Mouse (Mus musculus) MEL (cell line): Measurements from ENCODE around the gene Cmtm2a. TPM values are rescaled to one million over a fixed set of nuclear protein-coding genes. Genes with fewer than 3 reads are reported as not detected.
A peak's percentile ranks its signal among the peaks of the same experiment; 100 is the strongest.

Experiments
- DNase-seq: peaks from one replicate; pipeline ENCODE4 v3.0.0; 2011; ENCODE audit warnings: low read depth, low spot score
- H3K27ac ChIP-seq: 2 replicates; pipeline ENCODE4 v1.5.1; 2012; ENCODE audit warnings: low read depth, mild to moderate bottlenecking, control low read depth, low read length, moderate library complexity; ENCODE audit not compliant: control insufficient read depth
- H3K27me3 ChIP-seq, 2 experiments: fragments of 150-350 bp in 1 of 2; sonication (generic) in 1 of 2; 2 replicates each; pipeline ENCODE4 v1.6.1; 2012; ENCODE audit warnings: low read length in 2 of 2, mild to moderate bottlenecking in 2 of 2, improper control_type of control experiment in 1 of 2, moderate library complexity in 1 of 2; ENCODE audit not compliant: insufficient read depth in 2 of 2, control insufficient read depth in 1 of 2
- H3K36me3 ChIP-seq, 2 experiments: 2 replicates each; pipeline ENCODE4 v1.6.1; 2012 to 2014; ENCODE audit warnings: low read length in 2 of 2, improper control_type of control experiment in 1 of 2, inconsistent platforms in 1 of 2, mild to moderate bottlenecking in 1 of 2; ENCODE audit not compliant: insufficient read depth in 2 of 2, control insufficient read depth in 1 of 2
- H3K4me1 ChIP-seq, 2 experiments: fragments of 150-350 bp in 1 of 2; sonication (generic) in 1 of 2; 2 replicates each; pipeline ENCODE4 v1.6.1; 2012; ENCODE audit warnings: low read length in 2 of 2, improper control_type of control experiment in 1 of 2, mild to moderate bottlenecking in 1 of 2; ENCODE audit not compliant: insufficient read depth in 2 of 2, control insufficient read depth in 1 of 2
- H3K4me3 ChIP-seq, 2 experiments: fragments of 150-350 bp in 1 of 2; sonication (generic) in 1 of 2; 2 replicates each; pipeline ENCODE4 v1.5.1; 2012; ENCODE audit warnings: low read depth in 2 of 2, low read length in 2 of 2, mild to moderate bottlenecking in 2 of 2, moderate library complexity in 2 of 2, control low read depth in 1 of 2, improper control_type of control experiment in 1 of 2; ENCODE audit not compliant: control insufficient read depth in 1 of 2, insufficient read depth in 1 of 2
- H3K79me2 ChIP-seq: 2 replicates; pipeline ENCODE4 v1.6.1; 2012; ENCODE audit warnings: mild to moderate bottlenecking, low read length, moderate library complexity; ENCODE audit not compliant: control insufficient read depth, poor library complexity, insufficient read depth
- H3K9ac ChIP-seq: 2 replicates; pipeline ENCODE4 v1.6.1; 2012; ENCODE audit warnings: low read depth, mild to moderate bottlenecking, control low read depth, low read length, moderate library complexity; ENCODE audit not compliant: control insufficient read depth, poor library complexity, severe bottlenecking
- H3K9me3 ChIP-seq: fragments of 150-350 bp; sonication (generic); replicated peaks from 2 replicates; pipeline ENCODE4 v1.6.1; 2012; ENCODE audit warnings: mild to moderate bottlenecking, low read length, improper control_type of control experiment, moderate library complexity; ENCODE audit not compliant: insufficient read depth
- BHLHE40 ChIP-seq: IDR thresholded peaks from 2 replicates; pipeline ENCODE4 v1.6.1; 2012; ENCODE audit warnings: low read depth, mild to moderate bottlenecking, inconsistent platforms, low read length, improper control_type of control experiment, borderline replicate concordance
- CHD1 ChIP-seq: IDR thresholded peaks from 2 replicates; pipeline ENCODE4 v1.6.1; 2012; ENCODE audit warnings: low read depth, mild to moderate bottlenecking, inconsistent platforms, low read length, improper control_type of control experiment
- CHD2 ChIP-seq: IDR thresholded peaks from 2 replicates; pipeline ENCODE4 v1.6.1; 2011; ENCODE audit warnings: low read length, improper control_type of control experiment
- CTCF ChIP-seq, 3 experiments: IDR thresholded peaks in 2 of 3; conservative IDR thresholded peaks in 1 of 3; 2 replicates each; pipeline ENCODE4 v1.5.1; 2011 to 2012; ENCODE audit warnings: low read length in 3 of 3, low read depth in 2 of 3, mild to moderate bottlenecking in 2 of 3, improper control_type of control experiment in 1 of 3, inconsistent platforms in 1 of 3, mixed read lengths in 1 of 3, moderate library complexity in 1 of 3; ENCODE audit not compliant: control insufficient read depth in 1 of 3, insufficient read depth in 1 of 3, poor library complexity in 1 of 3, severe bottlenecking in 1 of 3
- E2F4 ChIP-seq: IDR thresholded peaks from 2 replicates; pipeline ENCODE4 v1.6.1; 2011; ENCODE audit warnings: low read depth, low read length, improper control_type of control experiment, borderline replicate concordance
- ELF1 ChIP-seq: IDR thresholded peaks from 2 replicates; pipeline ENCODE4 v1.6.1; 2014; ENCODE audit warnings: low read depth, mild to moderate bottlenecking, inconsistent platforms, low read length, improper control_type of control experiment, moderate library complexity
- EP300 ChIP-seq, 2 experiments: IDR thresholded peaks; 2 replicates each; pipeline ENCODE4 v1.6.1; 2011; ENCODE audit warnings: improper control_type of control experiment in 2 of 2, low read length in 2 of 2, low read depth in 1 of 2, mild to moderate bottlenecking in 1 of 2
- ETS1 ChIP-seq: IDR thresholded peaks from 2 replicates; pipeline ENCODE4 v1.6.1; 2012; ENCODE audit warnings: low read depth, mild to moderate bottlenecking, inconsistent platforms, low read length, improper control_type of control experiment, moderate library complexity
- GABPA ChIP-seq: IDR thresholded peaks from 2 replicates; pipeline ENCODE4 v1.6.1; 2012; ENCODE audit warnings: low read depth, mild to moderate bottlenecking, inconsistent platforms, low read length, improper control_type of control experiment, moderate library complexity
- GATA1 ChIP-seq: IDR thresholded peaks from 2 replicates; pipeline ENCODE4 v1.6.1; 2011; ENCODE audit warnings: low read depth, low read length, improper control_type of control experiment
- HCFC1 ChIP-seq: IDR thresholded peaks from 2 replicates; pipeline ENCODE4 v1.6.1; 2012; ENCODE audit warnings: low read depth, mild to moderate bottlenecking, inconsistent platforms, low read length, improper control_type of control experiment, moderate library complexity
- JUND ChIP-seq: IDR thresholded peaks from 2 replicates; pipeline ENCODE4 v1.6.1; 2011; ENCODE audit warnings: low read depth, mild to moderate bottlenecking, improper control_type of control experiment, low read length
- KAT2A ChIP-seq: conservative IDR thresholded peaks from 2 replicates; pipeline ENCODE4 v1.6.1; 2012; ENCODE audit warnings: low read depth, low read length, improper control_type of control experiment, inconsistent platforms
- MAFK ChIP-seq: IDR thresholded peaks from 2 replicates; pipeline ENCODE4 v1.6.1; 2011; ENCODE audit warnings: low read depth, mild to moderate bottlenecking, low read length, improper control_type of control experiment, borderline replicate concordance
- MAX ChIP-seq: IDR thresholded peaks from 2 replicates; pipeline ENCODE4 v1.6.1; 2011; ENCODE audit warnings: low read length, improper control_type of control experiment
- MAZ ChIP-seq: IDR thresholded peaks from 2 replicates; pipeline ENCODE4 v1.6.1; 2012; ENCODE audit warnings: low read depth, mild to moderate bottlenecking, inconsistent platforms, low read length, improper control_type of control experiment
- MEF2A ChIP-seq: IDR thresholded peaks from 2 replicates; pipeline ENCODE4 v1.6.1; 2014; ENCODE audit warnings: low read depth, mild to moderate bottlenecking, inconsistent platforms, low read length, improper control_type of control experiment; ENCODE audit not compliant: poor library complexity, insufficient replicate concordance, severe bottlenecking; ENCODE audit errors: extremely low read depth
- MXI1 ChIP-seq: IDR thresholded peaks from 2 replicates; pipeline ENCODE4 v1.6.1; 2011; ENCODE audit warnings: mild to moderate bottlenecking, low read depth, low read length, improper control_type of control experiment
- MYB ChIP-seq: IDR thresholded peaks from 2 replicates; pipeline ENCODE4 v1.6.1; 2011; ENCODE audit warnings: mild to moderate bottlenecking, low read depth, low read length, improper control_type of control experiment
- MYC ChIP-seq: IDR thresholded peaks from 2 replicates; pipeline ENCODE4 v1.6.1; 2011; ENCODE audit warnings: low read depth, mild to moderate bottlenecking, low read length, improper control_type of control experiment, moderate library complexity
- NELFE ChIP-seq: IDR thresholded peaks from 2 replicates; pipeline ENCODE4 v1.6.1; 2011; ENCODE audit warnings: low read depth, low read length, improper control_type of control experiment
- NRF1 ChIP-seq: IDR thresholded peaks from 2 replicates; pipeline ENCODE4 v1.6.1; 2014; ENCODE audit warnings: low read depth, mild to moderate bottlenecking, inconsistent platforms, low read length, improper control_type of control experiment, moderate library complexity; ENCODE audit not compliant: poor library complexity, insufficient read depth, severe bottlenecking
- POLR2A ChIP-seq, 2 experiments: IDR thresholded peaks; 2 replicates each; pipeline ENCODE4 v1.6.1; 2011 to 2012; ENCODE audit warnings: low read length in 2 of 2, mild to moderate bottlenecking in 2 of 2, control low read depth in 1 of 2, improper control_type of control experiment in 1 of 2, low read depth in 1 of 2, moderate library complexity in 1 of 2; ENCODE audit not compliant: control insufficient read depth in 1 of 2, insufficient read depth in 1 of 2, poor library complexity in 1 of 2
- POLR2AphosphoS2 ChIP-seq: IDR thresholded peaks from 2 replicates; pipeline ENCODE4 v1.6.1; 2011; ENCODE audit warnings: low read length, improper control_type of control experiment
- RCOR1 ChIP-seq: IDR thresholded peaks from 2 replicates; pipeline ENCODE4 v1.6.1; 2012; ENCODE audit warnings: low read depth, mild to moderate bottlenecking, inconsistent platforms, low read length, improper control_type of control experiment
- SIN3A ChIP-seq: IDR thresholded peaks from 2 replicates; pipeline ENCODE4 v1.6.1; 2012; ENCODE audit warnings: low read length, improper control_type of control experiment, inconsistent platforms
- SMC3 ChIP-seq: IDR thresholded peaks from 2 replicates; pipeline ENCODE4 v1.6.1; 2011; ENCODE audit warnings: low read depth, low read length, improper control_type of control experiment
- TAL1 ChIP-seq: IDR thresholded peaks from 2 replicates; pipeline ENCODE4 v1.6.1; 2012; ENCODE audit warnings: mild to moderate bottlenecking, inconsistent platforms, low read length, moderate library complexity, mixed read lengths
- TBP ChIP-seq: IDR thresholded peaks from 2 replicates; pipeline ENCODE4 v1.8.0; 2011; ENCODE audit warnings: low read depth, low read length, improper control_type of control experiment
- UBTF ChIP-seq: IDR thresholded peaks from 2 replicates; pipeline ENCODE4 v1.6.1; 2012; ENCODE audit warnings: low read depth, mild to moderate bottlenecking, inconsistent platforms, low read length, improper control_type of control experiment, moderate library complexity, borderline replicate concordance; ENCODE audit not compliant: insufficient read depth
- USF1 ChIP-seq: IDR thresholded peaks from 2 replicates; pipeline ENCODE4 v1.6.1; 2014; ENCODE audit warnings: low read depth, mild to moderate bottlenecking, inconsistent platforms, low read length, improper control_type of control experiment, moderate library complexity
- USF2 ChIP-seq, 2 experiments: IDR thresholded peaks; 2 replicates each; pipeline ENCODE4 v1.6.1; 2011 to 2012; ENCODE audit warnings: improper control_type of control experiment in 2 of 2, low read length in 2 of 2, borderline replicate concordance in 1 of 2, inconsistent platforms in 1 of 2, low read depth in 1 of 2, mild to moderate bottlenecking in 1 of 2; ENCODE audit not compliant: insufficient read depth in 1 of 2
- ZC3H11A ChIP-seq: IDR thresholded peaks from 2 replicates; pipeline ENCODE4 v1.6.1; 2012; ENCODE audit warnings: low read depth, mild to moderate bottlenecking, inconsistent platforms, low read length, improper control_type of control experiment
- ZKSCAN1 ChIP-seq: IDR thresholded peaks from 2 replicates; pipeline ENCODE4 v1.6.1; 2012; ENCODE audit warnings: low read depth, mild to moderate bottlenecking, inconsistent platforms, low read length, improper control_type of control experiment, moderate library complexity
- ZMIZ1 ChIP-seq: IDR thresholded peaks from 2 replicates; pipeline ENCODE4 v1.6.1; 2012; ENCODE audit warnings: low read depth, mild to moderate bottlenecking, inconsistent platforms, low read length, improper control_type of control experiment, moderate library complexity
- ZNF384 ChIP-seq: IDR thresholded peaks from 2 replicates; pipeline ENCODE4 v1.6.1; 2012; ENCODE audit warnings: low read depth, mild to moderate bottlenecking, inconsistent platforms, low read length, improper control_type of control experiment
- polyA plus RNA-seq, 2 experiments: library from polyadenylated mRNA; stranded (reverse) in 1 of 2; unstranded in 1 of 2; fragments of >175 nt in 1 of 2; fragments of >200 nt in 1 of 2; gene quantifications; 2 replicates each; pipeline versions ENCODE4 v1.2.1 to v1.2.4; 2012; ENCODE audit warnings: low replicate concordance in 2 of 2, low read depth in 1 of 2; ENCODE audit not compliant: insufficient read length in 2 of 2, insufficient read depth in 1 of 2, missing spikeins in 1 of 2
- total RNA-seq: library from RNA; depleted of rRNA; stranded (reverse); fragments of 300-350 nt; gene quantifications from 2 replicates; pipeline ENCODE4 v1.2.3, GENCODE M21; 2012

Gene Cmtm2a
- total and polyA plus RNA-seq, 3 experiments: not detected

GRCm38 (mm10) chr8:104249442-104249996 lies 43.5 kb downstream of the Cmtm2a start:
- Histone ChIP-seq H3K36me3 (peaks cover 0 to 17% of the 10 kb centered on the region in 2 experiments; a peak in 2 of 4 replicates), H3K9ac (peak overlapping the region; percentile 58), H3K27ac (peak overlapping the region; percentile 72), H3K4me3 (peak overlapping the region; percentile 75 to 90), H3K4me1 (peaks cover 8 to 31% of the 10 kb centered on the region in 2 experiments), H3K9me3 (no peaks in the 10 kb centered on the region), H3K79me2 (peaks cover 7% of the 10 kb centered on the region), H3K27me3 (no peaks in the 10 kb centered on the region)
- DNase-seq: peak; percentile 69
- TF ChIP-seq ETS1 (no peak), POLR2A (IDR thresholded peaks at IDR 0.05; ENCODE audit: control insufficient read depth in 1 of 2, insufficient read depth in 1 of 2, low read depth in 1 of 2, low read length in 2 of 2, poor library complexity in 1 of 2) (no peak), MAFK (no peak), NRF1 (peak; percentile 64), HCFC1 (no peak), CTCF (IDR thresholded peaks at IDR 0.05 in 2 of 3, conservative IDR thresholded peaks at IDR 0.05 in 1 of 3; ENCODE audit: control insufficient read depth in 1 of 3, insufficient read depth in 1 of 3, low read depth in 2 of 3, low read length in 3 of 3, poor library complexity in 1 of 3, severe bottlenecking in 1 of 3) (no peak), GATA1 (0 out of 2 replicates have a peak, but pooled peaks have one; percentile 3), MAZ (0 out of 2 replicates have a peak, but pooled peaks have one; percentile 34), USF1 (no peak), POLR2AphosphoS2 (no peak), GABPA (no peak), NELFE (peak; percentile 35; the same call in 1 of the 2 replicates), MAX (peak; percentile 60; the same call in 1 of the 2 replicates), TAL1 (no peak), SIN3A (peak; percentile 45; the same call in 1 of the 2 replicates), MEF2A (no peak), MYB (0 out of 2 replicates have a peak, but pooled peaks have one; percentile 15), MXI1 (no peak; the same call in none of the 2 replicates), SMC3 (no peak), CHD1 (no peak; the same call in 1 of the 2 replicates), E2F4 (no peak), RCOR1 (no peak), TBP (peak; percentile 53; the same call in 1 of the 2 replicates), USF2 (IDR thresholded peaks at IDR 0.05; ENCODE audit: borderline replicate concordance in 1 of 2, insufficient read depth in 1 of 2, low read depth in 1 of 2, low read length in 2 of 2) (no peak), JUND (0 out of 2 replicates have a peak, but pooled peaks have one; percentile 37), BHLHE40 (no peak), ZNF384 (peak; percentile 30; the same call in 1 of the 2 replicates), ELF1 (0 out of 2 replicates have a peak, but pooled peaks have one; percentile 11), UBTF (no peak), ZC3H11A (peak; percentile 3; the same call in 1 of the 2 replicates), ZMIZ1 (0 out of 2 replicates have a peak, but pooled peaks have one; percentile 41), EP300 (IDR thresholded peaks at IDR 0.05; ENCODE audit: low read depth in 1 of 2, low read length in 2 of 2) (peak; percentile 37 to 54; a peak in 2 of 4 replicates), MYC (peak; percentile 38; the same call in 1 of the 2 replicates), KAT2A (no peak), CHD2 (no peak), ZKSCAN1 (0 out of 2 replicates have a peak, but pooled peaks have one; percentile 54)
